Mouse (Mus musculus) kidney, postnatal 0 days (tissue): Measurements from ENCODE around the gene Ssh2. TPM values are rescaled to one million over a fixed set of nuclear protein-coding genes. Genes with fewer than 3 reads are reported as not detected.

Experiments used
- ATAC-seq: fragments of 200-750 bp; cut with Nextera tagmentation; replicated peaks from 2 replicates; pipeline ENCODE4 v1.8.0; 2017; ENCODE audit warnings: low read depth, moderate number of reproducible peaks, moderate TSS enrichment, moderate library complexity; ENCODE audit not compliant: low FRiP score
- DNase-seq: peaks from one replicate; pipeline ENCODE4 v3.0.0-alpha.2; 2016; ENCODE audit warnings: low spot score
- H3K27ac ChIP-seq: fragments of 300-500 bp; sonication (generic); 2 replicates; pipeline ENCODE4 v1.5.1; 2014; ENCODE audit warnings: mild to moderate bottlenecking
- H3K27me3 ChIP-seq: fragments of 300-500 bp; sonication (generic); 2 replicates; pipeline ENCODE4 v1.6.1; 2014; ENCODE audit warnings: low read length, mixed read lengths; ENCODE audit not compliant: insufficient read depth
- H3K36me3 ChIP-seq: fragments of 300-500 bp; sonication (generic); 2 replicates; pipeline ENCODE4 v1.6.1; 2014; ENCODE audit warnings: low read length, mixed read lengths; ENCODE audit not compliant: insufficient read depth
- H3K4me1 ChIP-seq: fragments of 300-500 bp; sonication (generic); replicated peaks from 2 replicates; pipeline ENCODE4 v1.6.1; 2014; ENCODE audit warnings: antibody characterized with exemption, low read length, mixed read lengths; ENCODE audit not compliant: insufficient read depth
- H3K4me2 ChIP-seq: fragments of 300-500 bp; sonication (generic); 2 replicates; pipeline ENCODE4 v1.6.1; 2014; ENCODE audit warnings: mild to moderate bottlenecking, low read length, moderate library complexity, mixed read lengths
- H3K4me3 ChIP-seq: fragments of 300-500 bp; sonication (generic); replicated peaks from 2 replicates; pipeline ENCODE4 v1.5.1; 2014; ENCODE audit warnings: low read depth, low read length
- H3K9ac ChIP-seq: fragments of 300-500 bp; sonication (generic); 2 replicates; pipeline ENCODE4 v1.6.1; 2014; ENCODE audit warnings: low read depth, low read length
- H3K9me3 ChIP-seq: fragments of 300-500 bp; sonication (generic); replicated peaks from 2 replicates; pipeline ENCODE4 v1.6.1; 2016; ENCODE audit warnings: low read length, inconsistent platforms, mixed read lengths
- CTCF ChIP-seq: IDR thresholded peaks from 2 replicates; pipeline ENCODE4 v1.5.1; 2016; ENCODE audit warnings: antibody characterized with exemption, low read depth, mild to moderate bottlenecking, moderate library complexity
- WGBS: fragments of 180-500 bp; shearing (Covaris S2); extraction: QIAGEN DNeasy Blood & Tissue Kit; methylation state at CpG from one replicate; pipeline ENCODE4 v1.1.7; 2014; 5-methylcytosine and 5-hydroxymethylcytosine counted together
- polyA plus RNA-seq: library from polyadenylated mRNA; unstranded; fragments of >200 nt; fragmentation: Nextera tagmentation; extraction: Ambion mirVana; gene quantifications from 2 replicates; pipeline ENCODE4 v1.2.1, GENCODE M21; 2015

Gene Ssh2
- polyA plus RNA-seq, 1 experiment from 2014 or later: 3.9 TPM

GRCm38 (mm10) chr11:77501971-77502370, 285.9 kb downstream of the Ssh2 start:
- H3K27me3 ChIP-seq: no peaks in the 10 kb centered on the region
- no peak overlapping the region for H3K4me2 ChIP-seq
- no peak overlapping the region for H3K27ac ChIP-seq
- no peak overlapping the region for H3K4me3 ChIP-seq
- ATAC-seq (no peak), DNase-seq (no peak)
- no peak for TF ChIP-seq CTCF
- H3K4me1 ChIP-seq: peaks cover 13% of the 10 kb centered on the region
- no peak overlapping the region for H3K9ac ChIP-seq
- WGBS: 93% methylated on average over 4 of the region's 4 CpGs
- peaks cover 66% of the 10 kb centered on the region for H3K36me3 ChIP-seq
- H3K9me3 ChIP-seq: no peaks in the 10 kb centered on the region

DNA sequence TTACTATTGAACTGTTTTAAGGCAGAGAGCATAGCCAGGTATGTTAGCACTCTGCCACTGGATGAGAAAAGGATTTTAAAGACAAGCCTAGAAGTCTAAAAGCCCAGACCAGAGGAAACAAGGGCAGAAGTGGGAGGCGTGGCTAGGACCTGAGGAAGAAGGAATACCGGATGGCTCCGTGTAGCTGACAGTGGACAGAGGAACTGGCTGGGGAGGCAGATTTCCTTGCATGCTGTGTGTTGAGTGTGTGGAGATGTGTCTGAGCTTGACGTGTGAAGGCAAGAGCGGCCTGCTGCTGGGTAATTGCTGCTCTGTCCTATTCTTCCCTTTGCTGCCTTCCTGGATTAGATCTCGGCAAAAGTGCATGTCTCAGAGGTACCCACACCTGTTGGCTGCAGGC, 286.4 kb downstream of the Ssh2 start:
- ATAC-seq (no peak), DNase-seq (no peak)
- peaks cover 67% of the 10 kb centered on the region for H3K36me3 ChIP-seq
- H3K4me2 ChIP-seq: no peak overlapping the region
- H3K4me3 ChIP-seq: no peak overlapping the region
- H3K4me1 ChIP-seq: peaks cover 8% of the 10 kb centered on the region
- no peak for TF ChIP-seq CTCF
- H3K9me3 ChIP-seq: no peaks in the 10 kb centered on the region
- no peak overlapping the region for H3K9ac ChIP-seq
- WGBS: 84% methylated on average over 6 of the region's 6 CpGs
- H3K27ac ChIP-seq: no peak overlapping the region
- H3K27me3 ChIP-seq: no peaks in the 10 kb centered on the region

DNA sequence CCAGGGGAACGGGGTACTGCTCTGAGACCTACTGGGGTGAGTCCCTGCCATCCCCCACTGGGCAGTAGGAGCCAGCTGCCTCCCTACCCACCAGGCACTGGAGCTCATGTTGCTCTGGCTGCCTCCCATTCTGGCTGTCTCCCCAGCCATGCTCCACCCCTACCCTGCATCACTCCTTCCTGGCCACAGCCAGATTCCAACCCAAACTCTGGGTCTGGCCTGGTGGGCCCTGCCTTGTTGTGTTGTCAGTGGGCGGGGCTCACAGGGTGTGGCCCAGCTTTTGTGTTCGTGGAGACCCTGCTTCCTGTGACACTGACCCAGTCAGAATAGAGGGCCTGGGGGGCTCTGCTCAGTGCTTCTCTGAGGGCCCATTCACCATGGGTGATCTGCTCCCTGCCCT, 287.4 kb downstream of the Ssh2 start:
- DNase-seq: no peak
- WGBS: 70% methylated on average over 3 of the region's 3 CpGs
- H3K4me3 ChIP-seq: no peak overlapping the region

DNA sequence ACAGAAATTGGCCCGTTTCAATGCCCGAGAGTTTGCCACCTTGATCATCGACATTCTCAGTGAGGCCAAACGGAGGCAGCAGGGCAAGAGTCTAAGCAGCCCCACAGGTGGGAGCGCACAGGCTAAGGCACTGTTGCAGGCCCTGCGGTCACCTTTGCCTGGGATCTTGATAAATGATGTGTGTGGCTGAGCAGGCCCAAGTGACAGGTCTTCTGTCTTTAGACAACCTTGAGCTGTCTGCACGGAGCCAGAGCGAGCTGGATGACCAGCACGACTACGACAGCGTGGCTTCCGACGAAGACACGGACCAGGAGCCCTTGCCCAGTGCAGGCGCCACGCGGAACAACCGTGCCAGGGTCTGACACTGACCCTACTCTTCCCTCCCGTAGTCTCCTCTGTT, 288.3 kb downstream of the Ssh2 start:
- no peak overlapping the region for H3K27ac ChIP-seq
- WGBS: 93% methylated on average over 19 of the region's 19 CpGs
- H3K9ac ChIP-seq: no peak overlapping the region
- no peak overlapping the region for H3K4me2 ChIP-seq
- H3K4me1 ChIP-seq: peaks cover 5% of the 10 kb centered on the region
- no peak overlapping the region for H3K4me3 ChIP-seq
- no peaks in the 10 kb centered on the region for H3K9me3 ChIP-seq
- DNase-seq (no peak), ATAC-seq (no peak)
- peaks cover 64% of the 10 kb centered on the region for H3K36me3 ChIP-seq
- TF ChIP-seq CTCF: no peak
- H3K27me3 ChIP-seq: no peaks in the 10 kb centered on the region

More for the DNA sequence above, 287.4 kb downstream of the Ssh2 start:
- H3K4me1 ChIP-seq: peaks cover 4% of the 10 kb centered on the region
- H3K27me3 ChIP-seq: no peaks in the 10 kb centered on the region
- TF ChIP-seq CTCF: no peak
- no peak for ATAC-seq
- peaks cover 67% of the 10 kb centered on the region for H3K36me3 ChIP-seq
- no peak overlapping the region for H3K4me2 ChIP-seq
- no peaks in the 10 kb centered on the region for H3K9me3 ChIP-seq
- H3K9ac ChIP-seq: no peak overlapping the region
- H3K27ac ChIP-seq: no peak overlapping the region

GRCm38 (mm10) chr11:77505291-77505980, 289.3 kb downstream of the Ssh2 start:
- Histone ChIP-seq H3K27ac (peak overlapping the region; percentile 31; the same call in 1 of the 2 replicates), H3K4me1 (peaks cover 9% of the 10 kb centered on the region), H3K9ac (no peak overlapping the region), H3K4me2 (no peak overlapping the region), H3K36me3 (peaks cover 55% of the 10 kb centered on the region), H3K27me3 (no peaks in the 10 kb centered on the region), H3K4me3 (no peak overlapping the region), H3K9me3 (no peaks in the 10 kb centered on the region)
- no peak for TF ChIP-seq CTCF
- 83% methylated on average over 22 of the region's 22 CpGs for WGBS
- ATAC-seq: peak; percentile 11; the same call in 1 of the 2 replicates
- DNase-seq: no peak

- Histone ChIP-seq H3K9me3 (no peaks in the 10 kb centered on the region), H3K4me2 (no peak overlapping the region), H3K27me3 (no peaks in the 10 kb centered on the region), H3K4me1 (peaks cover 9% of the 10 kb centered on the region), H3K9ac (no peak overlapping the region), H3K4me3 (no peak overlapping the region), H3K36me3 (peaks cover 48% of the 10 kb centered on the region), H3K27ac (no peak overlapping the region)
- ATAC-seq: peak; percentile 49
- no peak for DNase-seq
- TF ChIP-seq CTCF: no peak
- 72% methylated on average over 14 of the region's 14 CpGs for WGBS
These were observed 290.2 kb downstream of the Ssh2 start for GRCm38 (mm10) chr11:77506273-77506672.

DNA sequence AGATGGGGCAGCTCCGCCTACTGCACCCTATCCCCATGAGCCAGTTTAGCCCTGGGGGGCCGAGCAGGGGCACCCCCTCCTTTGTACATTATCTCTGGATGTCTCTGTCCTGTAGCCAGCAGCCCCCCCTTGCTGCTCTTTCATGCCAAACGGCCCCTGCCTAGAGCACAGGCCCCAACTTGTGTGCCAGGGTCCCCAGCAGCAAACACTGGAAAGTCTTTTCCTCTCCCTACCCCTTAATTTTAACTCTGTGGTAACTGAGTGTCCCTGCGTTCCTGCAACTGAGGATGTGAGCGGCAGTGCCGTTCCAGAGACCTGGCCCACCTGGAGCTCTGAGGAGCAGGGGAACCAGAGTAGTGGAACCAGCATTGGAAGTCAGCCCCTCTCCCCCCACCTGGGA, 290.9 kb downstream of the Ssh2 start:
- Histone ChIP-seq H3K4me1 (peaks cover 9% of the 10 kb centered on the region), H3K9ac (no peak overlapping the region), H3K4me2 (no peak overlapping the region), H3K4me3 (no peak overlapping the region), H3K27ac (0 out of 2 replicates have a peak overlapping the region, but pooled peaks have one; percentile 5), H3K36me3 (peaks cover 47% of the 10 kb centered on the region), H3K9me3 (no peaks in the 10 kb centered on the region), H3K27me3 (no peaks in the 10 kb centered on the region)
- ATAC-seq (no peak), DNase-seq (no peak)
- 86% methylated on average over 6 of the region's 6 CpGs for WGBS
- TF ChIP-seq CTCF: no peak
